Mouse (Mus musculus) erythroid progenitor cell, adult 5-6 weeks (primary cell): Measurements from ENCODE around the gene Pou4f2. TPM values are rescaled to one million over a fixed set of nuclear protein-coding genes. Genes with fewer than 3 reads are reported as not detected.

ENCODE experiments used
- ATAC-seq: replicated peaks from 2 replicates; pipeline ENCODE4 v1.8.0; 2016; ENCODE audit warnings: moderate number of reproducible peaks, mild to moderate bottlenecking, moderate TSS enrichment, inconsistent platforms; ENCODE audit not compliant: poor library complexity, low FRiP score, severe bottlenecking
- total RNA-seq, 2 experiments: library from RNA; stranded (forward) in 1 of 2; stranded (reverse) in 1 of 2; fragments of 150-400 nt in 1 of 2; fragments of 186-747, 209-891 nt in 1 of 2; gene quantifications; 2 replicates each; pipeline versions ENCODE4 v1.2.3 to v1.2.4; 2015 to 2017; ENCODE audit warnings: low replicate concordance in 2 of 2

The Pou4f2 gene
- total RNA-seq, 2 experiments from 2014 or later, result not detected

DNA sequence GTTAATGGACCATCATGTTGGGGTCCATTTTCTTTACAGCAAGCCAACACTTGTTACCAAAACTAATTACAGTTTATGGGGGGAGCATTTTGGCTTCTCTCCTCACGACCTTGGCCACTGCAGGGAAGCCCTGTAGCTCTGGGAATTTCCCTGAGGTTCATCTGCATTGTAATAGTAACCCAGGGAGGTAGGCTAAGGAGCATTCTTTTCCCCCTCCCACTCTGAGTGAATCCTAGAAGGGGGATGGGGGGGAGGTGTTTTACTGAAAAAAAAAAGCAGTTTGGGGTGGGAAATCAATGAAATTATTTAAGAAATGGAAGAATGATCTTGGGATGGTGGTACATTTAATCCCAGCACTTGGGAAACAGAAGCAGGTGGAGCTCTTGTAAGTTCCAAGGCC is 12.5 kb downstream of the Pou4f2 start:
- no peak for ATAC-seq

DNA sequence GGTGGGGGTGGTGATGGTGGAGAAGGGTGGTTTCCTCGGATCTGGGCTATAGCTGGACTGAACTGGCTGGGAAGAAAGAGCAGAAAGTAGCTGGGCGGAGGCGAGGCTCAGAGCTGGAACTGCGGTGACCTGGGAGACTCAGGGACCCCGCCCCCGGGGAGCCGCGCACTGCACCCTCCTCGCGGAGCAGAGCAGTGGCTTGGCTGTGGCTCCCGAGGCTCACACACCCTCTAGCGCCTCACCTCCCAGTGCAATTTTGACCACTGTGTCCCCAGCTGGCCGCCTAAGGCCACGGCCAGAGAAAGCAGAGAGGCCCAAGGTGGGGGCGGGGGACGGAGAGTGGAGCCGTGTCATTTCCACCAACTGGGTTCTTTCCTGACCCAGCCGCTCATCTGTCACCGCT is 16.3 kb downstream of the Pou4f2 start:
- ATAC-seq, result no peak

DNA sequence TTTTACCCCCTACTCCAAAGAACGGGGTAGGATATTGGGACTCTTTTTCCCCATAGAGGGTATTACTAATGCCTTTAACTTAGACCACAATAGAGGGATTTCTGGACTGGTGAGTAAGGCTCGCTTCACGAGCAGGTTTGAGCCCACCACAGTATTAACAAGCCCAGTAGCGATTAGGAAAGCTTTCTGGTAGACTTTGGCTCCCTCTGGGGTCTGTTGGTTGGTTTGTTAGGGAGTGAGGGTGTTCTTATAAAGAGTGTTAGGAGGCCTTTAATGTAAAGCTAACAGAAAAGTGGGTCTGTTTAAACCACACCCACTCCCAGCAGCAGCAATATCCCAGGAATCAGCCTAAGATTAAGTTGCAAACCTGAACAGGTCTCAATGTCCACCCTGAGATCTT is 17.2 kb downstream of the Pou4f2 start:
- no peak for ATAC-seq

DNA sequence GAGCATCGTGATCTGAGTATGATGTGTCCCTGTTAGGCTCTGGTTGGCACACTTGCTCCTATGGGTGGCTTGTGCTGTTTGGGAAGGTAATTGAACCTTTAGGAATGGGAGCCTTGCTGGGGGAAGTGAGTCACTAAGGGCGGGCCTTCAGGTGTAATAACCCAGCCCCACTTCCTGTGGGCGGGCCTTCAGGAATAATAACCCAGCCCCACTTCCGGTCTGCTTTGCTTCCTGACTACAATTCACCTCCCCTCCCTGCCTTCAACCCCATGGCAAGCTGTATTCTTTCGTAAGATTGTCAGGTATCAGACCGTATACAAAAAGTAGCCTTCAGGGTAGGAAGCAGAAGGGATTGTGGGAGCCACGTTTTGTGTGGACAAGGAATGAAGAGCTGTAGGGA is 45.7 kb downstream of the Pou4f2 start:
- no peak for ATAC-seq

Other genes starting within 250 kb of the Pou4f2 start
- gene Ttc29, start 223.3 kb downstream of the Pou4f2 start, total RNA-seq (2015; ENCODE audit: low replicate concordance), result not detected in 2 replicates
- not detected in 2 replicates for gene Ttc29, start 223.3 kb downstream of the Pou4f2 start, total RNA-seq (2017; ENCODE audit: low replicate concordance)
- 54.4 and 87.2 TPM in 2 replicates for gene Rbmxl1, start 72.3 kb upstream of the Pou4f2 start, total RNA-seq (2015; ENCODE audit: low replicate concordance)
- gene Rbmxl1, start 72.3 kb upstream of the Pou4f2 start, total RNA-seq (2017; ENCODE audit: low replicate concordance), result 48.0 and 50.4 TPM in 2 replicates
- 19.5 and 36.0 TPM in 2 replicates for gene Slc10a7, start 72.7 kb upstream of the Pou4f2 start, total RNA-seq (2015; ENCODE audit: low replicate concordance)
- 14.1 and 15.9 TPM in 2 replicates for gene Slc10a7, start 72.7 kb upstream of the Pou4f2 start, total RNA-seq (2017; ENCODE audit: low replicate concordance)